Mouse (Mus musculus) embryonic facial prominence, embryonic 11.5 days (tissue): Measurements from ENCODE around the gene Cers1. TPM values are rescaled to one million over a fixed set of nuclear protein-coding genes. Genes with fewer than 3 reads are reported as not detected.

Source experiments
- ATAC-seq: fragments of 200-750 bp; cut with Nextera tagmentation; replicated peaks from 2 replicates; pipeline ENCODE4 v1.8.0; 2017; ENCODE audit warnings: low read depth; ENCODE audit not compliant: insufficient number of reproducible peaks, low FRiP score, low TSS enrichment
- DNase-seq: peaks from one replicate; pipeline ENCODE4 v3.0.0-alpha.2; 2015; ENCODE audit warnings: low spot score
- H3K27ac ChIP-seq: fragments of 300-500 bp; sonication (generic); replicated peaks from 2 replicates; pipeline ENCODE4 v1.5.1; 2014; ENCODE audit warnings: mild to moderate bottlenecking, low read depth, low read length, control low read depth
- H3K27me3 ChIP-seq: fragments of 300-500 bp; sonication (generic); 2 replicates; pipeline ENCODE4 v1.6.1; 2014; ENCODE audit warnings: mild to moderate bottlenecking, low read length, moderate library complexity, mixed read lengths; ENCODE audit not compliant: control insufficient read depth, insufficient read depth
- H3K36me3 ChIP-seq: fragments of 300-500 bp; sonication (generic); replicated peaks from 2 replicates; pipeline ENCODE4 v1.6.1; 2014; ENCODE audit warnings: low read depth, mild to moderate bottlenecking, low read length, moderate library complexity, mixed read lengths; ENCODE audit not compliant: control insufficient read depth, insufficient read depth
- H3K4me1 ChIP-seq: fragments of 300-500 bp; sonication (generic); 2 replicates; pipeline ENCODE4 v1.6.1; 2014; ENCODE audit warnings: low read length, mixed read lengths; ENCODE audit not compliant: control insufficient read depth, insufficient read depth
- H3K4me2 ChIP-seq: fragments of 300-500 bp; sonication (generic); 2 replicates; pipeline ENCODE4 v1.6.1; 2014; ENCODE audit warnings: low read depth, mild to moderate bottlenecking, control low read depth, low read length, moderate library complexity
- H3K4me3 ChIP-seq: fragments of 300-500 bp; sonication (generic); 2 replicates; pipeline ENCODE4 v1.5.1; 2014; ENCODE audit warnings: low read depth, low read length, control low read depth
- H3K9ac ChIP-seq: fragments of 300-500 bp; sonication (generic); replicated peaks from 2 replicates; pipeline ENCODE4 v1.6.1; 2014; ENCODE audit warnings: mild to moderate bottlenecking, control low read depth, low read length
- H3K9me3 ChIP-seq: fragments of 300-500 bp; sonication (generic); replicated peaks from 2 replicates; pipeline ENCODE4 v1.6.1; 2016; ENCODE audit warnings: mild to moderate bottlenecking, low read length, inconsistent platforms, mixed read lengths; ENCODE audit not compliant: control insufficient read depth
- WGBS: fragments of 180-500 bp; shearing (Covaris S2); extraction: QIAGEN DNeasy Blood & Tissue Kit; methylation state at CpG from one replicate; pipeline ENCODE4 v1.1.7; 2014; 5-methylcytosine and 5-hydroxymethylcytosine counted together
- polyA plus RNA-seq: library from polyadenylated mRNA; unstranded; fragments of >200 nt; fragmentation: Nextera tagmentation; extraction: Ambion mirVana; gene quantifications from 2 replicates; pipeline ENCODE4 v1.2.1, GENCODE M21; 2014

Cers1 gene
- polyA plus RNA-seq, 1 experiment from 2014 or later = 4.0 TPM

- Histone ChIP-seq H3K27ac (0 out of 2 replicates have a peak overlapping the region, but pooled peaks have one; percentile 2), H3K9ac (0 out of 2 replicates have a peak overlapping the region, but pooled peaks have one; percentile 32), H3K27me3 (no peaks in the 10 kb centered on the region), H3K36me3 (no peaks in the 10 kb centered on the region), H3K4me1 (no peaks in the 10 kb centered on the region), H3K4me2 (no peak overlapping the region), H3K4me3 (no peak overlapping the region), H3K9me3 (no peaks in the 10 kb centered on the region)
- 49% methylated on average over 8 of the region's 8 CpGs for WGBS
- ATAC-seq (no peak), DNase-seq (no peak)
Observed at GRCm38 (mm10) chr8:70279266-70279665, 36.3 kb upstream of the Cers1 start.

DNA sequence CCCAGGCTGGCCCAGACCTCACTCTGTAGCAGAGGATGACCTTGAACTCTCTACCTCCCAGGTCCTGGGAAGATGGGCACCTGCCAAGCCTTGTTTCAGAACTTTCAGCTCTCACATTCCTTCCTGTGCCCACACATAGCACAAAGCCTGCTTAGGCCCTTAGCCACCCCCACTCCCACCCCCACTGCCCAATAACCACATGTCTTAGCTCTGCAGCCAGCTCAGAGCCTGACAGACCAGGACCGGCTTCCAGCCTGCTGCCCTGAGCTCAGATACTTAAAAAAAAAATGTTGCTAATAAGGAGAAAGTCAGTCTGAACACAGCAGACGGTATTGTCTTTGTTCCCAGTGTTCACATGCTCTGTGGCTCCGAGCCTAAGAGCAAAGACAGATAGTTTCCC lies 34.6 kb upstream of the Cers1 start:
- ATAC-seq = no peak
- Histone ChIP-seq H3K36me3 (peaks cover 13% of the 10 kb centered on the region), H3K9me3 (no peaks in the 10 kb centered on the region), H3K4me1 (no peaks in the 10 kb centered on the region), H3K27ac (no peak overlapping the region), H3K4me2 (no peak overlapping the region), H3K4me3 (no peak overlapping the region), H3K27me3 (no peaks in the 10 kb centered on the region), H3K9ac (no peak overlapping the region)
- 61% methylated on average over 3 of the region's 3 CpGs for WGBS
- no peak for DNase-seq

GRCm38 (mm10) chr8:70282603-70283135 lies 32.9 kb upstream of the Cers1 start, which contains the start of gene Homer3:
Gene Homer3 (plus strand): TSS chr8:70282827.
- peaks cover 22% of the 10 kb centered on the region for H3K36me3 ChIP-seq
- H3K27ac ChIP-seq = peak within 1 kb of the TSS; percentile 64
- ATAC-seq = peak; percentile 89
- H3K4me1 ChIP-seq = no peaks in the 10 kb centered on the region
- H3K9ac ChIP-seq = peak within 1 kb of the TSS; percentile 99
- peak within 1 kb of the TSS; percentile 84 for H3K4me3 ChIP-seq
- H3K9me3 ChIP-seq = no peaks in the 10 kb centered on the region
- DNase-seq = peak; percentile 93
- under 1% methylated on average over 35 of the region's 36 CpGs for WGBS
- no peaks in the 10 kb centered on the region for H3K27me3 ChIP-seq
- H3K4me2 ChIP-seq = peak within 1 kb of the TSS; percentile 74

DNA sequence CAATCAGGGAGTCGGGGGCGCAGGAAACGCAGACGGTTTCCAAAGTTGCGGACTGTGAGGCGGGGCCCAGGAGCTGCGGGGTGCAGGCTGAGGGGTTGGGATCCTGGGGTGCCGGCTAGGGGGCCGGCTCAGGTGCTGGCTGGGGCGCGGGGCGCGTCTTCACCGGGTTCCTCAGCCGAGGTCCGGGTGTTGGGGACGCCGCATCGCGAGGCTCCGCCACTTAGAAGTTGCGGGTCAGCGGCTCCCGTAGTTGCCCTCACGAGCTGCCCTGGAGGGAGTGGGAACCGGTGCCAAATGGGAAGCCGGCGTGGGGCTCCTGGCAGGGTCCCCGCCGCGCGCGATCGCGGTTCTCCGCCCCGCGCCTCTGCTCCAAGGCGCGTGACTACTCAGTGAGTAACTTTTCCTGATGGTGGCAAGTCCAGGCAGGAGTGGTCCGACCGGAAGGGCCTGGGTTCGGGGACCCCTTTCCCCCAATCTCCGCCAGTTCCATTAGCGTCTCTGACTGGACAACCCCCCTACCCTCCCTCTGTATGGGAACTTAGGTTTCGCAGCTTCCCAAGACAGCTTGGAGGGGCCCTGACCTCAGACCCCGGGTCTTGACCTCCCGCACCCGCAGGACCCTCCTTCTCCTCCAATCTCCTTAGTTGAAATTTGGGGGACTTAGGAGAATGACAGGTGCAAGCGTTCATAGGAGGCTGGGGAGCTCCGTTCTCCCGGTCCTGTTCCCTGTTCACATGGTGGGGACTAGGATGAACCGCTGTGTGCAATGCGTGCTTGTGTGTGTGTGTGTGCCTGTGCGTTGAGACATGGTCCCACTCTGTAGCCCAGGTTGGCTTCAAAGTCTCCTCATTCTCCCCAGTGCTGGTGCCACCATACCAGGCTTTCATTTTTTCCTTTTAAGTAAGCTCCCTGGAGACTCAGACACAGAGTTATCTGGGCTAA lies 32.2 kb upstream of the Cers1 start:
- Histone ChIP-seq H3K9me3 (no peaks in the 10 kb centered on the region), H3K27ac (peak overlapping the region; percentile 64), H3K27me3 (no peaks in the 10 kb centered on the region), H3K4me2 (peak overlapping the region; percentile 74), H3K4me1 (no peaks in the 10 kb centered on the region), H3K4me3 (peak overlapping the region; percentile 84), H3K9ac (peak overlapping the region; percentile 99), H3K36me3 (peaks cover 26% of the 10 kb centered on the region)
- ATAC-seq = peak; percentile 56
- peak; percentile 32 for DNase-seq
- WGBS = under 1% methylated on average over 55 of the region's 55 CpGs

DNA sequence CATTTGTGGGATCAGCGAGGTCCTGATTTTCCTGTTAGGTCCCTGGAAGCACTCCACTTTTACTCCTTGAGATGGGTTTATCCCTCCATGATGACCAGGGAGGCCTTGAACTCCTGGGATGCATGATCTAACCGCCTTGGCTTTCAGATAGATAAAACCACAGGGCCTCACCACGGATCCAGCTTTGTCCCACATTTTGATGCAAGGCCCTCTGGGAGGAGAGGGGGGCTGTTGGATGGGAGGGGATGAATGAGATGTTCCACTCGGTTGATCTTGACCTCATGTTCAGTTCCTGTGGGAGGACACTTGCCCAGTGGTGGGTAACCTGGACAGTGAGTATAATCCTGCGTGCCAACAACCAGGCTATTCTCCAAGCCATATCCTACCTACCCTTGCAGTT lies 31.2 kb upstream of the Cers1 start:
- WGBS = 83% methylated on average over 5 of the region's 5 CpGs
- Histone ChIP-seq H3K9ac (no peak overlapping the region), H3K4me3 (peak overlapping the region; percentile 84), H3K9me3 (no peaks in the 10 kb centered on the region), H3K4me2 (peak overlapping the region; percentile 19), H3K27me3 (no peaks in the 10 kb centered on the region), H3K36me3 (peaks cover 29% of the 10 kb centered on the region), H3K4me1 (no peaks in the 10 kb centered on the region), H3K27ac (no peak overlapping the region)
- ATAC-seq (no peak), DNase-seq (no peak)

DNA sequence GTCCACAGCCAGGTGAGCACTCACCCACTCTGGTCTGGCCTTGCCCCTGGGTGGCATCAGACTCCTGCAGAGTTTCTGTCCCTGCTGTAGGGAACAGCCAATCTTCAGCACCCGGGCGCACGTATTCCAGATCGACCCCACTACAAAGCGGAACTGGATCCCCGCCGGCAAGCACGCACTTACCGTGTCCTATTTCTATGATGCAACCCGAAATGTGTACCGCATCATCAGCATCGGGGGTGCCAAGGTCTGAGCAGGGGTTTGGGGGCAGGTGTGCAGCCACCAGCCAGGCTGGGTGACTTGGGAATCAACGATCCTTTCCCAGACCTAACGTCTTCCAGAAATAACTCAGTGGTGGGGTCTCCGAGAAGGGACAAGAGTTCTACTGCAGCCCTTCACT lies 30.3 kb upstream of the Cers1 start:
- H3K27me3 ChIP-seq = no peaks in the 10 kb centered on the region
- H3K9ac ChIP-seq = no peak overlapping the region
- H3K4me1 ChIP-seq = no peaks in the 10 kb centered on the region
- peaks cover 33% of the 10 kb centered on the region for H3K36me3 ChIP-seq
- ATAC-seq (no peak), DNase-seq (no peak)
- no peaks in the 10 kb centered on the region for H3K9me3 ChIP-seq
- no peak overlapping the region for H3K27ac ChIP-seq
- 97% methylated on average over 15 of the region's 15 CpGs for WGBS
- H3K4me3 ChIP-seq = no peak overlapping the region
- no peak overlapping the region for H3K4me2 ChIP-seq

GRCm38 (mm10) chr8:70286737-70287136 lies 28.8 kb upstream of the Cers1 start:
- H3K27me3 ChIP-seq = no peaks in the 10 kb centered on the region
- no peak overlapping the region for H3K27ac ChIP-seq
- H3K36me3 ChIP-seq = peaks cover 38% of the 10 kb centered on the region
- DNase-seq (no peak), ATAC-seq (no peak)
- 88% methylated on average over 8 of the region's 8 CpGs for WGBS
- no peaks in the 10 kb centered on the region for H3K4me1 ChIP-seq
- H3K4me2 ChIP-seq = no peak overlapping the region
- H3K9ac ChIP-seq = no peak overlapping the region
- H3K9me3 ChIP-seq = no peaks in the 10 kb centered on the region
- H3K4me3 ChIP-seq = no peak overlapping the region

GRCm38 (mm10) chr8:70293988-70294405 lies 21.6 kb upstream of the Cers1 start:
- no peak overlapping the region for H3K4me2 ChIP-seq
- ATAC-seq (no peak), DNase-seq (no peak)
- peaks cover 33% of the 10 kb centered on the region for H3K36me3 ChIP-seq
- no peaks in the 10 kb centered on the region for H3K9me3 ChIP-seq
- H3K4me1 ChIP-seq = no peaks in the 10 kb centered on the region
- no peak overlapping the region for H3K9ac ChIP-seq
- H3K4me3 ChIP-seq = no peak overlapping the region
- WGBS = 74% methylated on average over 5 of the region's 5 CpGs
- no peaks in the 10 kb centered on the region for H3K27me3 ChIP-seq
- no peak overlapping the region for H3K27ac ChIP-seq
